Mouse (Mus musculus) heart, postnatal 14 days (tissue): ENCODE data around the gene Cxcr1. TPM values are rescaled to one million over a fixed set of nuclear protein-coding genes. Genes with fewer than 3 reads are reported as not detected.
"Not testable (repeated sequence)": the region's sequence is repeated elsewhere in the genome, so short reads cannot be mapped to it uniquely, and the experiment has no call there.

Experiments used
- DNase-seq, 2 experiments: peaks; one replicate each; pipeline ENCODE4 v3.0.0; 2021 to 2022
- intact Hi-C: fragments of 180-260 bp; cut with DNase I; formaldehyde crosslinking; loops from one replicate; pipeline ENCODE4 v1.15.1; 2025
- total RNA-seq, 2 experiments: library from RNA; stranded (reverse); gene quantifications; 2 replicates each; pipeline ENCODE4 v1.2.3; 2021

The Cxcr1 gene
- total RNA-seq, 2 experiments from 2014 or later = not detected

DNA sequence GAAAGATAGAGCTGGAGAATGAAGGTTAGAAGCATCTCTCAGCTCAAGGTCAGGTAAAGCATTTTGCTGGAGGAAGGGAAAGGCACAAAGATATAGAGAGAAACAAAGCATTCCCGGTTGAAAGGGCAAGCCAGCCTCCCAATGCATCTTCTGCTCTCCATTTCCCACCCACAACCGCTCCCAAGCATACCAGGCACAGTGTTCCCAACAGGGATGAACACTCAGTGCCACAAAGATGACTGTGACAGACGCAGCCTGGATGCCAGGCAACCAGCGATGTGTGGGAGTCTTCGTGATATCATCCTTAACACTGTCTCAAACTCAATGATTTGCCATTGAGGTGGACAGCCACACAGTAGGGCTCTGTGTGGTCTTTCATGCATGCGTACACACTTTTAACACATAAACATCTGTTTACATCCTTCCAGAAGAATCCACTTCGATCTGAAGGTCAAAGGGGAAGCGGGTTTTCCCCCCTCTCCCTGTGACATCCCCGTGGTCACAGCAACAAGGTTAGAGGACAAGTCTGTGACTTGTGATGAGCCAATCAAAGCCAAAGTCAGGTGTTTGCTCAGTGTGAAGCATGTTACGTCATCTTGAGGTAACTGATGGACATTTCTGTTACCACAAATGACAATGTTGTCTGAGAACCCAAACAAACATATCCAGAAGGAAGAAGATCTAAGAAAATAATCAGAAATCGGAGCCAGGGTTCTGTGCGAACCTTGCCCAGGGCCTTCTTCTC lies 3.5 kb upstream of the Cxcr1 start:
- no peak for DNase-seq
- intact Hi-C loops = loop anchor here (5.0 kb wide), 1 partner anchor 296 kb away; no protein-coding TSS in a partner anchor

DNA sequence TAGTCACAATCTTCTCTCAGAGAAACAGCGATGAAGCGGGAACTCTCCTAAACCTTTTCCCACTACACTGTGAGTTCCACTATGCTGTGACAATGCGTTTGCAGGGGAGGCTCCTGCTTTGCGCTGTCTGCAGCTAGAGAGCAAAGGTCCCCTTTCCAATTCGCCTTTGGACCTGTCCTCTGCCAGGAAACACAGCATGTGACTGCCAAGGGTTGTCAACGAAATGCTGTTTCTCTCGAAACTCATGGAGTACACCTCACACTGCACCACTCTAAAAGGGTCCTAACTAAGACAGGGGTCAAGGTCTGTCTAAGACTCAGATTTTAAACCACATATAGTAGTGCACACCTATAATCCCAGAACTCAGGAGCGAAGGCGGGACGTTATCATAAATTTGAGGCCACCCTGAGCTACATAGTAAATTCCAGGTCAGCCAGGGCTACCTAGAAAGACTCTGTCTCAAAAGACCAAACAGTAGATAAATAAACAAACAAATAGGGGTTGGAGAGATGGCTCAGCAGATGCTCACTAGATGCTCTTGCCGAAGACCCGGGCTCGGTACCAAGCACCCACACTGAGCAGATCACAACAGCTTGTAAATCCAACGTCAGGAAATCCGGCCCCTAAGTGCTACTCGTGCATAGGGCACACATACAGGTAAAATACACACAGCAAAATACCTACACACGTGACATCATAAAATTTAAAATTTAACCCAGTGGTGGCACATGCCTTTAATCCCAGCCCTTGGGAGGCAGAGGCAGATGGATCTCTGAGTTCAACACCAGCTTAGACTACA lies 2.4 kb upstream of the Cxcr1 start:
- intact Hi-C loops = loop anchor here (5.0 kb wide), 1 partner anchor 295 kb away; no protein-coding TSS in a partner anchor
- no peak for DNase-seq

DNA sequence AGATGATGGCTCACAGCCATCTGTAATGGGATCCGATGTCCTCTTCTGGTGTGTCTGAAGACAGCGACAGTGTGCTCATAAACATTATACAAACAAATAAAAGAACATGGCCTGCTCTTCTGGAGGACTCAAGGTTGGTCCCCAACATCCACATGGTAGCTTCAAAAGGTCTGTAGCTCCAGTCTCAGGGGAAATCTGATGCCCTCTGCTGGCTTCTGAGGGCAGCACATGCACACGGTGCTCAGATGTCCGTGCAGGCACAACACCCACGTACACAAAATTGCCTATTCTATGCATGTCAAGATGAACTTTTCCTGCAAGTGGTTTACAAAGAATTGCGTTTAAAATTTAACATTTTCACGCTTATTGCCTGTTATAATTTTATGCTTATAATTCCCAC lies 1.5 kb upstream of the Cxcr1 start:
- peak; percentile 9 to 31 for DNase-seq
- intact Hi-C loops = loop anchor here (5.0 kb wide), 1 partner anchor 294 kb away; no protein-coding TSS in a partner anchor

DNA sequence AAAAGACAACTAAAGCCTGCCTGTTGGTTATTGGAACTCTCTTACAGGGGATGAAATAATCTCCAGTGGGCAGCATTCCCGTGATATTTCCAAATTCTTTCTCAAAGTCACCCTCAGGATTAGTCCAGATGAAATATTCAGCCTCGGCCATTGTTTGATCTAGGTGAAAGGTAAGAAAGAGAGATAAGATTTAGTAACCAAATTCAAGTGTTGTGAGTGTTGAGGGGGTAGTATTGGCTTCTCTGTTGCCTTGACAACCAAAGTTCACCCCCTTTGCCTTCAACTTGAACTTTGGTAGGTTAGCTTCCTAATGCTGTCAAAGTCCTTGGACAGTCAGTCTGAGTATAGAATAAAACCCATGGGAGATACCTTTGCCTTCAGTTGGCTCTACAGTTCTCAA lies 1.7 kb downstream of the Cxcr1 start:
- intact Hi-C loops = no loop called here
- DNase-seq = no peak

DNA sequence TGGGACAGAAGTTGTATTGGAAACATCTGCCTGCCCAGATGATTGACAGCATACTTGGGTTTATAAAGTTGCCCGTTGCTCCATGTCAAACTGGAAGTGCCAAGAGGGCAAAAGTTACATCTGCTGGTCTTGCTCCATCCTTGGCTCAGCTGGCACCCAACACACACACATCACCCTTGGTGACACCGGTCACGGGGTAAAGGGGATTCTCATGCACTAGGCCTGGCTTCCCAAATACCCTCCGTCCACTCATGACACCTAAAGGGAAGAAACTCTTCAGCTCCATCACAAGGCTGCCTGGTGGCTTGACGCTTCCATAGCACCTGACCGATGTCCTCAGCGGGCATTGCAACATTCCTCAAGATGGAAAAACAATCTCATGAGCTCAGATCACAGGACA lies 4.0 kb downstream of the Cxcr1 start:
- intact Hi-C loops = no loop called here
- DNase-seq = no peak

DNA sequence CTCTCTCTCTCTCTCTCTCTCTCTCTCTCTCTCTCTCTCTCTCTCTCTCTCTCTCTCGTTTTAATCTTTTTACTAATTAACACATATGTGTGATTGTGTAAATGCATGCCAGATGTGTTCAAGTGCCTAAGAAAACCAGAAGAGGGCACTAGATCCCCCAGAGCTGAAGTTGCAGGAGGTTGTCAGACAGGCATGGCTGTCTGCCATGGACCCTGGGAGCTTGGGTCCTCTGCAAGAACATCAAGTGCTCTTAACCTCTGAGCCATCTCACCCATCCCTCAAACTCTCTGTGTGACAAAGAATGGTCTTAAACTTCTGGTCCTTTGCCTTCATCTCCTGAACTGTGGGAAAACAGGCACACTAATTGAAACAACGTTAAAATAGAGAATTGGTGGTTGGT lies 11.4 kb downstream of the Cxcr1 start:
- DNase-seq = no peak
- intact Hi-C loops = no loop called here

DNA sequence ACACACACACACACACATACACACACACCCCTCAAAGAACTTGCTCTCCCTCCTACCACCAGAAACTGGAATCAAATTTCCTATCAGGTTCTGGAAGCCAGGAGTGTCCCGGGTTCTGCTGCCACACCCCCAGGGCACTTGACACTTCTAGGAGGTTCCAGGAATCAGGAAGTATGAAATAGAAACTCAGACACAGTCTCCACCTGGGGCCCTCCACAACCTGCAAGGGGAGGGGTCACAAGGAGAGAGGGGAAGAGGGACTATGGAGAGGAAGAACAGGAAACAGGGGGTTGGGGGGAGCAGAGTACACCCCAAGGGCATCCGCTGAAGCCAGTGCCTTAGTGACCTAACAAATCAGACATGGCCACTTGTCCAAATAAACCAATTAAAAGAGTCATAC lies 13.0 kb downstream of the Cxcr1 start:
- intact Hi-C loops = no loop called here
- DNase-seq = no peak

DNA sequence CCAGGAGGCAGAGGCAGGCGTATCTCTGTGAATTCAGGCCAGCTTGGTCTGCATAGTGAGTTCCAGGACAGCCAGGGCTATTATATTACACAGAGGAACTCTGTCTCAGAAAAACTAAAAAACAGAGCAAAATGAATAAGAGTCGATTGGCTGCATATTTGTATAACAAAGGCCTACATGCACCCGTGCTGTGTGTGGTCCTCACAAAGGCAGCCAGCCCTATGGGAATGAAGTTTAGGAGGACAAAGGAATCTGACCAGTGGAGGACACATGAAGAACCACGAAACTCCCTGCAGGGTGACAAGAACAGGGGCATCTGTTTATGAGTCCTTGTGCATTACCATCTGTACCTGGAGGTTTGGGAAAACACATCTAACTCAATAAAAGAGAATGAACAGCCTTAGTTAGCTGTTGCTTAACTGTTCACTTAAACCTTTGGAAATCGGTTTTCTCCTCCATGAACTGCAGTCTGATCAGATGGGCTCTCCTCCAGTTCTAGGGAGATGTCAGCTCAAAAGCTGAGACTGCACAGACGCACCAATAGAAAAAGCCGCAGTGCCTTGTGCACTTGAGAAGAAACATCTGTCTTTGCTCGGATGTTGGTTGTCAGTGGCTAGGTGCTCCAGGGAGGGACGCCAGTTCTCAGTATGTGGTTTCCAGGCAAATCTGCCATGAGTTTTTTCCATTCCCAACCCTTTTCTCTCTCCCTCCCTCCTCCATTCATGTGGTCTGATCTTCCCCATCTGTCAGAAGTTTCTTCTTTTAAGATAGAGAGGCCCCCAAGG lies 14.6 kb downstream of the Cxcr1 start:
- intact Hi-C loops = no loop called here
- DNase-seq = peak in 1 of 2 experiments; percentile 11

DNA sequence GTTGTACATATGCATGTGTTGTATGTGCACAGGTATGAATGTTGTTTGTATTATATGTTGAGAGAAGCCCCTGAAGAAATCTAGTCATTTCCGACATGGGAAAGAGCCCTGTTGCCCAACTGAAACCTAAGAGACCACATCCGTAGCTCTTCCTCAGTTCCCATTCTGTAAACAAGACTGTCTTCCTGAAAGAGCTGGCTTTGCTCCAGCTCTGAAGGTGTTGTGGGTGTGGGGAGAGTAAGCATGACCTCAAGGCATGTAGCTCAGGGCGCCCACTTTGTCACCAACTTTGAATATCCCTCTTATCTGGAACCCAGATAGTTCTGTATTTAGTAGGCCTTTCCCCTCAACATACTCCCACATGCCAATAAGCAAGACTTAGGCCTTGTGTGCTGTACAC lies 15.8 kb downstream of the Cxcr1 start:
- no peak for DNase-seq
- intact Hi-C loops = no loop called here

DNA sequence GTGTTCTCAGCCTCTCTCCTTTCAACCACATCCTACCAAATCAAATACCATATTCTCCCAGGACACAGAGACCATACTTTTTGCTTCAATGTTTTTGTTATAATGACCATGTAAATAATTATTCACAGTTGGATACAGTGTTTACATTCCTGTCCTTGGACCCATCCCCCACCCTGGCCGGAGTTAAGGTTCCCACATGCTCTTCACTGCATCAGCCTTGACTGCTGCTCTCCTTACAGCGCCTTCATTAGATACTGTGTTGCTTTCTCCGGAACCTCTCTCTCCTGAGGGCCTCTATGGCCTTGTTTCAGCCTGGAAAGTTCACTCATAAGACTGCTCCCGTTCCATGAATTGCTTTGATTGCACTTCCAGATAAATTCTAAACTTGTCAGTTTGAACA lies 18.7 kb downstream of the Cxcr1 start:
- intact Hi-C loops = no loop called here
- DNase-seq = no peak

DNA sequence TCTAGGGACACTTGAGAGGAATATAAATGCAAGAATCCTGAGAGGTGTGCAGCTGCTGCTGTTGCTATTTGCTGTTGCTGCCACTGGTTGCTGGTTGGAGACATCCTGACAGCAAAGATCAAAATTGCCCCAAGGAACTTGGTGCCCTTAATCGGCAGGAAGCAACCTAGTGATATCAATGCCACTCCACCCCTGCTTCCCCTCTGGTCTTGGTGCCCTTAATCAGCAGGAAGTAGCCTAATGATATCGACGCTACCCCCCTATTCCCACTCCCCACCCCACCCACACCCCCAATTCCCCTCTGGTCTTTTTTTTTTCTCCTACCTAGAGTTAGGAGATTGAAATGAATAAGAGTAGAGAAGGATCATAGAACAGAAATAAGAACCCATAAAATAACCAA lies 21.7 kb downstream of the Cxcr1 start:
- no peak for DNase-seq
- intact Hi-C loops = no loop called here

DNA sequence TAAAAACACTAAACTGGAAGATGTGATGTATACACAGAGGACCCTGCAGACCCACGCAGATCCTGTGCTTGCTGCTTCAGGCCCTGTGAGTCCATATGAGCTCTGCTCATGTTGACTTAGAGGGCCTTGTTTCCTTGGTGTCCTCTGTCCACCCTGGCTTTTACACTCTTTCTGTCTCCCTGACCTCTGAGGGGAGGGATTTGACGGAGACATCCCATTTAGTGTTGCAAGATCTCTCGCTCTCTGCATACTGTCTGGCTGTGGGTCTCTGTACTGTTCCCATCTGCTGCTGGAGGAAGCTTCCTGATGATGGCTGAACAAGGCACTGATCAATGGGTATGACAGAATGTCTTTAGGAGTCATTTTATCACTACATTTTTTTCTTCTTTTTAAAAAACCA lies 24.7 kb downstream of the Cxcr1 start:
- intact Hi-C loops = no loop called here
- no peak for DNase-seq

DNA sequence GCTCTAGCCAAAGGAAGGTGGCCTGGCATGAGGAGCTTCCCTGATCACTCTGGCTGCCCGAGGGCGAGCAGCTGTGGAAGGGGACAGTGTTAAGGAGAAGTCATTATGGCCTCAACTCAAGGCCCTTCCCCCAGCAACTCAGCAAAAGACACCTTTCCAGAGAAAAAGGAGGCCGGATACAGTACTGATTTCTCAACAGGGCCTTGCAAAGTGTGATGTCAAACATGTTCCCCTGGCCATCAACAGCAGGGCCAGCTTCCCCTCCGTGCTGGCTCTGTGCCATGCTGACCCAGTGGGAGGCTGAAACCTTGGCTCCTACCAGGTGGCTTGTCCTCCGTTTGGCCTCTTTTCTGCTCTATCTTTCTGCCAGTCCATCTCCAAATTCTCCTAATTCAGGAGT lies 27.3 kb downstream of the Cxcr1 start:
- intact Hi-C loops = no loop called here
- DNase-seq = no peak

DNA sequence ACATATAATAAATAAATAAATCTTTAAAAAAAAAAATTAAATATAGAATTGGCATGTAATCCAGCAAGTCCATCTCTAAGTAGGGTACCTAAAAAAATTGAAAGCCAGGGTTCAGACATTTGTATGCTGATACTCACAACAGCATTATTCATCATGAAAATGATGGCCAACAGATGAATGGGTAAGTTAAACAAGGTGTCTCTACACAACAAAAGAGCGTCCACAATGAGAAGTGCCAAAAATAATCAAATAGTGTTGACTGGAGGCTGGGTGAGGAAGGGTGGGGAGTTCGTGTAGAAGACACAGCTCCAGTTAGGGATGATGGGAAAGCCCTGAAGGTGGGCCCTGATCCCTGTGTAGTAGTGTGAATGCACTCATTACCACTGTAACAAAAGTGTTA lies 34.4 kb downstream of the Cxcr1 start:
- intact Hi-C loops = no loop called here
- no peak for DNase-seq

DNA sequence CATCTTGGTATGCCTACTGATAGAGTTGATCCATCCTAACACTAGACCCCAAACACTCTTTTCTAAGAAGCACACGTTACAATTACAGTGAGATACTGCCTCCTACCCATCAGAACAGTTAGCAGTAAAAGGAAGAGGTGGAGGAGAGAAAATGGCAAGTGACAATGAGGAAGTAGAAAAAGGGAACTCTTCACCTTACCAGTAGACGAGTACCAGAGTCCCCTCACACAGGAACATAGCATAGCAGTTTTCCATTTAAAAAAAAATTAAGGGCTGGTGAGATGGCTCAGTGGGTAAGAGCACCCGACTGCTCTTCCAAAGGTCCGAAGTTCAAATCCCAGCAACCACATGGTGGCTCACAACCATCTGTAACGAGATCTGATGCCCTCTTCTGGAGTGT lies 34.8 kb downstream of the Cxcr1 start:
- intact Hi-C loops, DNase-seq: not testable (repeated sequence)

DNA sequence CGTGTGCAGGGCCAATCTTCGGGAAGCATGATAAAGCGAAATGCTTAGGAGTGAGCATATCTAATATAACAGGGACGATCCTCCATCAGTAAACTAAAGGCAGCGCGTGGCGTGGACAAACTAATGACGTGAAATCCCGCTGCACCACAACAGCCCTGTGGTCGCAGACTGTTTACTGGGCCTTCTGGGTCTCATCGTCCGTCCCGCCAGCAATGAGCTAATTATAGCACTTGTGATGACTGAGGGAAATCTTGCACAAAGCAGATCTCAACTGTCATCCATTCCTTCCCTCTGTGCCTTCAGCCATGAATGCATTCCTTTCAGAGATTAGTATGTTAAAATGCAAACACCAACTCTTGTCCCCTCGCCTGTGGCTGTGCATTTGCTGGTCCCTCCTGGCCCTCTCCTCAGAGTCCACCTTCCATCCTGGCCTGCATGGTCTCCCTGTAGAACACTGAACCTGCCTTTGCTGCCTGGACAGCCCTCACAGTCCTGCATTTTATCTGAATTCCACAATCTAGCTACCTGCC lies 38.0 kb downstream of the Cxcr1 start:
- no peak for DNase-seq
- intact Hi-C loops = no loop called here

DNA sequence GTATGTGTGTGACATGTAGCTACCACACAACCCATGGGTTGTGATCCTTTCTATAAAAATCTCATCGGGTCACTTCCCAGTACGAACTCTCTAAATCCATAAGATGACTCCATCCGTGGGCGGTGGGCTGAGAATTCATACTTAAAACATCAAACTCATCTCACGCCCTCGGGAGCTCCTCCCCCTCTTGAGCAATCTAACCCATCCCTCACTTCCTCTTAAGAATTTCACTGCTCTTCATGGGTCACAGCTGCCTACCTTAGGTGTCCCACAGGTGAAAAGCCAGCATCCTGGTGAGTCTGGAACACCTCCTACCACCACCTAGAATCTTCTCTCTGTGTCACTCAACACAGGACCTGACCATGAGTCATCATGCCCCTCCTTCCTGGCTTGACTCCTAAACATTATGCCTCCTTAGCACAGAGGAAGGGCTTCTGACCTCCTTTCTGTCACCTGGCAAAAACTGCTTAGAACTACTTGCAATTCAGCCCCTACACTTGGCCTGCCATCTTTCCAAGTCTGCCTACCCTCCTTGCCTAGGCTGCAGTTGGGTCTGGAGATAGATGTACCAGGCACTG lies 38.9 kb downstream of the Cxcr1 start:
- DNase-seq = no peak
- intact Hi-C loops = no loop called here

DNA sequence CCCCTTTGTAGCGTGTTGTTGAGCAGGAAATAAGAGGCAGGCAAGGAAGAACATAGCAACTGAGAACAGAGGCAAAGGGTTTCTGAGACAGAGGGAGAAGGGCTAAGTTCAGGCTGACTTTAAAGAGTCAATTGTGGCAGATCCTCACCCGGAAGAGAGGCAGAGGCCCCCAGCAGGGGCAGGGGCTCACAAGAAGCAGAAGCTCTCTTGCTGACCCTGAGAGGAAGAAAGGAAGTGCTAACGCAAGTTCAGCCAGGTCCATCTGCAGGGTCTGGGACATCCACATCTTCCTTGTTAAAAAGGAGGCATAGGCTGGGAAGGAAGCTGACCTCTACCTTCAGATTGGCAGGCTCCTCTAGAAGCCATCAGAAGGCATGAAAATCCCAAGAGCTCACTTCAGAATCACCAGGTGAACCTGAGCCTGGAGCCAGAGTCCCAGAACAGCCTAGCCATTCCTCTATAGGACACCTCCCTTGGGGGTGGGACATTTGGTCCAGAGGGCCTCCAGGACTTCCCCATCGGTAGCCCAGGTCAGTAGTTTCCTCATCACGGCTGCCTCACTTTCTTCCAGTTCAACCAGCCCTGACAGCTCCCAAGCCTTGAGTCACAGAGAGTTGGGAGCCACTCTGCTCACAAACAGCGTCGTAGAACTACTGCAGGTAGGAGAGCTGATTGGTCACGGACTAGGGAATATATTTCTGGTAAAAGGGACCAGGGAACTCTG lies 40.8 kb downstream of the Cxcr1 start, which contains the start of gene Cxcr2:
Gene Cxcr2, plus strand, starts transcription at position 529 of the 724 bp plus-strand sequence.
- no peak for DNase-seq
- intact Hi-C loops = no loop called here

DNA sequence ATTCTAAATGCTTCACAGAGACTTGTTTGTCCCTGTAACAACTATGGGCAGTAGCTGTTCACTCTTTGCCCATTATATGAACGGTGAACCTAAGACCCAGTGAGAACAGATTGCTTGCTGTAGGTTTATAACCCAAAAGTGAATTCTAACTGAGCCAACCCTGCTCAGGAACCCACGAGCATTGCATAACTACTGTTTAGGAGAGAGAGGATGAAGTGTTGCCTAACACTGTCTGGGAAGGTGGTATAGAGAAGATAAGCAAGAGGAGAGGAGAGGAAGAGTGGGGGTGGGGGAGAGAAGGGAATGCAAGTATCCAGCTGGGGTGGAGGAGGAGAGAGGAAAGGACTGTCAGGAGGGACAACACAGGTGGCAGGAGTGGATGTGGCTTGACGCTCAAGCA lies 43.3 kb downstream of the Cxcr1 start:
- intact Hi-C loops = no loop called here
- no peak for DNase-seq

DNA sequence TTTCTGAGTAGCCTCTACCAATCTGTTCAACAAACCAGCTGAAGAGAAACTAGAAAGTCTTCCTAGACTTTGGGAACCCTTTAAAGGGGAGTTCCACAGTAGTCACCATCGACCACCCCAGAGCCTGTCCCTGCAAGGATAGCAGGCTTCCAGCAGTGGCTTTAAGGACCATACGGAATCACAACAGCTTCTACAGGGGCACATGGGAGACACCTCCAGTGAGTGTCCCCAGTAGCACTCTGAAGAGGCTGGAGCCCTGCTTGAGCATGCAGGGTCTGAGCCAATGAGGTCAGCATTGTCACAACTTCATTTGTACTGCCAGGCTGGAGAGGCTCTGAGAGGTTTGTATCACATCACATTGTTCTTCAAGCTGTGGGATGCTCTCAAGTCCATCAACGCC lies 44.3 kb downstream of the Cxcr1 start:
- no peak for DNase-seq
- intact Hi-C loops = no loop called here
